Mouse (Mus musculus) liver, adult 2 months (tissue): ENCODE measurements around the gene Tmem170b.

Experiments used
- CTCF ChIP-seq: fragments of 200-500 bp; IDR thresholded peaks from 2 replicates; pipeline ENCODE4 v1.5.1; 2011; ENCODE audit warnings: low read depth, low read length, control low read depth
- POLR2A ChIP-seq: fragments of 200-500 bp; IDR thresholded peaks from 2 replicates; pipeline ENCODE4 v1.6.1; 2011; ENCODE audit warnings: low read length, control low read depth; ENCODE audit not compliant: insufficient read depth; ENCODE audit errors: extremely low read depth

DNA sequence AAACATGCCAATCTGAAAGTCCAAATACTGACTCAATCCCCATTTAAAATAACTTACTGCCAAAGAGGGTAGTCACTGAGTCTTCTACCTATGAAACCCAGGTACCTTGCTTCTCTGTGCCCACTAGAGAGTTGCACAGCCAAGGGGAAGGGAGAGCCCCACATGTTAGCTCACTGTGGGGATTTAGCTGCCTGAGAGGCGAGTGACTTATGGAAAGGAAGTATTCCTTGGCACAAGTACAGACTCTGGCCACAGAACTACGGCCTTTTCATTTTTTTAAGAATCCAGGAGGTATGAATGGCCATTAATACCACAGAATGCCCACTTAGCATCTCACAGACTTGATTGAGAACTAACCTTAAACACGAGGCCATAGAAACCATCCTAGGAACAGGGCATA lies 35.9 kb upstream of the Tmem170b start:
- TF ChIP-seq CTCF (no peak), POLR2A (no peak)
